Mouse (Mus musculus): Measurements from ENCODE around the gene Hopx.

Hopx gene

DNA sequence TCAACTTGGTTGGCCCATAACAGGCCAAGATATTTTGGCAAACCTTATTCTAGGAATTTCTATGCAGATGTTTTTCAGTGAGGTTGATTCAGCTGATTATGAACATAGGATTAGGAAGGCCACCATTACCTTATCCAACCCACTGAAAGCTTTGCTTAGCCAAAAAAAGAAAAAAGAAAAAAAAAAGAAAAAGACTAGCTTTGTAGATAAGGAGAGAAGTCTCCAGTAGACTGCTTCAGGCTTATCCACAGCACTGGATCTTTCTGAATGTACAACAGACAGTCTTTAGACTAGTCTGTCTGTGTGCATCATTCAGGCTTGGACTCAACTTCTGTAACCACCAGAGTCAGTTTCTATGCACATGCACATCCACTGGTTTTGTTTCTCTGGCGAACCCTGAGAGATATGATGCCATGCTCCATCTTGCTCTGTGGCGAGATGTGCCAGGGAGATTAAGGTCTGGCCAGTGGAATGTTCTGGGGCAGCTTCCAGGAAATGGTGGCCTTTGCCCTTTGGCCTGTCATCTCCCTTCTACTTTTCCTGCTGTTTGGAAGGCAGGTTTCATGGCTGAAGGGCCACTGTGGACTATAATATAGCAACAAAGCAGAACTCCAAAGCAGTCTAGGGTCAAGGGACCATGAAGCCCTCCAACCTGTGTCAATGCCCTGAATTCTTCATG, 17.7 kb upstream of the Hopx start:
- DNase-seq (ENCODE audit: extremely low spot score, low spot score), result no peak

DNA sequence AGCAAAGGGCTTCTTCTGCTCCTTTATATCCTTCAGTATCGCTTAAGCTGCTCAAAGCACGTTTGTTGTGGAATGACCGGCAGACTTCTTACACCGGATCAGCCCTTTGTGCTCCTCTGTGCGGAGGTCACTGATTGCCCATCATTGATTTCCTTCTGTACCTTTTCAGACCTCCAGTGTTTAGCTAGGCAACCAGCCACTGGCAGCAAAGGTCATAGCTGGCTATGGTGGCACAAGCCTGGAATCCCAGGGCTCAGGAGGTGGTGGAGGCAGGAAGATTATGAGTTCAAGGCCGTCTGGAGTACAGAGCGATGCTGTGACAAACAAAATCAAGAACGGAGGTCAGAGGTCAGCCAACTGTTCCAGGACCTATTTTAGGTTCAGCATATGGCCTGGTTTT, 17.0 kb upstream of the Hopx start:
- no peak for DNase-seq (ENCODE audit: extremely low spot score, low spot score)

GRCm38 (mm10) chr5:77130310-77131020, 15.5 kb upstream of the Hopx start:
- DNase-seq (ENCODE audit: extremely low spot score, low spot score), result no peak

DNA sequence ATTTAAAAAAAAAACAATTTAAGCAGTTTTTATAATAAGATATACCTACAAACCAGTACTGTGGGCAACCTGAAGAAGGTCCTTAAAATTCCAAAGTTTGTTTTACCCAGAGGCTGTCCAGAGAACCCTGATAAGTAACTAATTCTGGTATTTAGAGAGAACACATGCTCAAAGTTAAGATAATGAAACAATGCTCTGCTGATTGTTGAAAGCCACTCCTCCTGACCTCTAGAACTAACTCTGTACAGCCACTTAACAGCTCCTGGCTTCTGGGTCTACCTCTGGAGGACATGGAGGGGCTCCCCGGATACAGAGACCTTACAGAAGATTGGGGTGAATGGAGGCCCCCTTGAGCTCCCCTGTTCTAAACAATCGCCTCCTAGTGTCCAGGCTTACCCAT, 15.0 kb upstream of the Hopx start:
- DNase-seq (ENCODE audit: extremely low spot score, low spot score), result no peak

GRCm38 (mm10) chr5:77128854-77129253, 13.9 kb upstream of the Hopx start:
- no peak for DNase-seq (ENCODE audit: extremely low spot score, low spot score)

DNA sequence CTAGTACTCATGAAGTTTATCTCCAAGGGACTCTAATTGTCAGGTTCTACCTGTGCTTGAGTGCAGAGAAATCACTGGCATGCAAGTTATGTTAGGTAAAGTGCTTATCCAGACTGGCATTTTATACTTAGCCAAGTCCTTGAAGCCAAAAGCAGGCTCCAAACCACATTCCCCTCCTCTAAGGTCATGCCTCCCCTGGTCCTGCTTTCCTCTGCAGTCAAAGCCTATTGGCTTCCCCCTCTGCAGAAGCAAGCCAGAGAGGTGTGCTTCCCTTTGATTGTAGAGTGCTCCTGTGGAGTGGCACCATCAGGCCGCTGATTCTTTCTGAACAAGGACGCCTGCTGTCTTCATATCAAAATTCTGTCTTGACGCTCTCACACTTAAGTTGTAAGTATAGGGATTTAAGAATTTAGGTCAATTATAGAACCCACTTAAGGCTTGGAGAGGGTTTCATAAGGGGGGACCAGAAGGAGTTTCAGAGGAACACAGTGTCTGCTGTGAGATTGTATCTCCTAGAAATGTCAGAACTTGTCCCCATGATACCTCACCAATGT, 11.6 kb upstream of the Hopx start:
- no peak for DNase-seq (ENCODE audit: extremely low spot score, low spot score)

DNA sequence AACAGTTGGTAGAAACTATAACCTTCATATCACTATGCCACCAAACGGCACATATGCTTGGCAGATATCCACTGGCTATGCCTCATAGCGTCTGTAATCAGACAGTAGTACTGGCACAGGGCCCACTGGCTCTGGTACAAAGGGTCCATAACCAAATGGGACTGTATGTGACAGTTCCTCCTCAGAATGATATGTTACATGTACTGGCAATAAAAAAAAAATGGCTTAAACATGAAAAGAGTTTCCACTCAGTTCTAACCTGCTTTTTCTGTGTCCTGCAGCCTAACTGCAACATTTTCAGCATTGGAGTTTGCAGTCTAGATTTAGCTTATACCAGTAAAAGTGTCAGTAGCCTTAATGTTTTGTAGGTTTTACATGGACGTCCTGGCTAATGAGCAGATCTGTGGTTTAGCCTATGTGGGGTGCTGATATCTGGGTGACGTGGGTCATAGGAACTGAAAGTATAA, 9.9 kb upstream of the Hopx start:
- DNase-seq (ENCODE audit: extremely low spot score, low spot score), result no peak

GRCm38 (mm10) chr5:77124165-77124564, 9.2 kb upstream of the Hopx start:
- DNase-seq (ENCODE audit: extremely low spot score, low spot score), result no peak

DNA sequence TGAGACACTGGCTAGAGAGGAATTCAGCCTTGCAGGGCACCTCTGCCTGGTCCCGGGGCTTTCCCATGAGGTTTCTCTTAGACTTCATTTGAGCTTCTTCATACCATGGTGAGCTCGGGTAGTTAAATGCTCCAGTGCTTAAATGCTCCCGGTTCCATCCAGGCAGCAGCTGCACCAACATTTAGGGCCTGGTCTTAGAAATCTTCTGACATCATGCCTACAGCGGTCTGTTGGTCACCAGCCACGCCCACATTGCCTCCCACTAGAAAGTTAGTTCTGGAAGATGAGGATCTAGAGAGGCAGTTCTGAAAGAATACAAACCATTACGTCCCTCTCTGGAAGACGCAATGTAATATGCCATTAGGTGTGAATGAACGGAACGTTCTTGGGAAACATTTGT, 8.7 kb upstream of the Hopx start:
- DNase-seq (ENCODE audit: extremely low spot score, low spot score), result no peak

GRCm38 (mm10) chr5:77122254-77123192, 7.6 kb upstream of the Hopx start:
- no peak for DNase-seq (ENCODE audit: extremely low spot score, low spot score)

GRCm38 (mm10) chr5:77120701-77121100, 5.8 kb upstream of the Hopx start:
- no peak for DNase-seq (ENCODE audit: extremely low spot score, low spot score)

- no peak for DNase-seq (ENCODE audit: extremely low spot score, low spot score)
Measured at GRCm38 (mm10) chr5:77119475-77120422, 4.8 kb upstream of the Hopx start.

- DNase-seq (ENCODE audit: extremely low spot score, low spot score), result no peak
Measured at GRCm38 (mm10) chr5:77115732-77116131, 811 bp upstream of the Hopx start.

- no peak for DNase-seq (ENCODE audit: extremely low spot score, low spot score)
Measured at GRCm38 (mm10) chr5:77113773-77114172, 1.1 kb downstream of the Hopx start.

- DNase-seq (ENCODE audit: extremely low spot score, low spot score), result no peak
Measured at GRCm38 (mm10) chr5:77112066-77112465, 2.9 kb downstream of the Hopx start.

GRCm38 (mm10) chr5:77109814-77110213, 5.1 kb downstream of the Hopx start:
- no peak for DNase-seq (ENCODE audit: extremely low spot score, low spot score)

DNA sequence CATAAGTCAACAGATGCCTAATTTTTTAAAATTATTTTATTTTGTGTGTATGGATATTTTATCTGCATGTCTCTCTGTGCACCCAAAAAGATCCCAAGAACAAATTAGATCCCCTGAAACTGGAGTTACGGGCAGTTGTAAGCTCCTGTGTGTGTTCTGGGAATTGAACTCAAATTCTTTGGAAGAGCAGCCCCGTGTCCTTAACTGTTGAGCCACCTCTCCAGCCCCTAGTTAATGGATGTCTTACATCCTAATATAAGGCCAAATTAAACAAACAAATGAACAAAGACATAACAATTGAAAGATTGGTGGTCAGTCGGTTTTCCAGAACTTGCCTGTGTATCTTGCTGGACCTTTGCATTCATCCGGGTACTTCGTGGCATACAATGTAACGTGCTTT, 6.1 kb downstream of the Hopx start:
- DNase-seq (ENCODE audit: extremely low spot score, low spot score), result no peak

DNA sequence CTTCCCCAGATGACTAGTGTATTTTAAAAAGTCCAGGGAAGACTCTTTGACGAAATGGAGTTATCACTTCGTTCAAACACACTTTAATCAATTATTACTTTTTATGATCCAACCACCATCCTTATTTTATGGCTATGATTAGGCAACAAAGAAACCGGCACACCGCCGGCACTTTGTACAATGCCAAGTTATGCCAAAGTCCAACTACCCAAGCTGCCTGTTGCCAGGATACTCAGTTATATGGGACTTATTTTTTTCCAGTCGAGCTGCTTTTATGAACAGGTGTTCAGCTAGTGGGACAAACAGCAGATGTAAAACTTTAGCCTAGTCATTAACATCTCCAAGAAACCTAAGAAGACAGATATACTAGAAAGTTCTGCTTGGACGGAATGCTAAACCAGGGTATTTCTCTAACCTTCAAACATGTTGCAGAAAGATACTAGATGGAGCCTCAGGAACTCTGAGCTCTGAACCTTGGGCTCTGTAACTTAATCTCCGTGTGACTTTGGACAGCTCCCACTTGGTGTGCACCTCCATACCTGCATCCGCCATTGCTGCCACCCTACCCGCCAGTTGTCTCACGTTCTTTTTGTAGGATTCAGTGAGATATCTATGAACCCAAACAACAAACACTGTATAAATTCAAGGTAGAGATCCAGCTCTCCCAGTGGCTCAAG, 7.6 kb downstream of the Hopx start:
- DNase-seq (ENCODE audit: extremely low spot score, low spot score), result no peak

DNA sequence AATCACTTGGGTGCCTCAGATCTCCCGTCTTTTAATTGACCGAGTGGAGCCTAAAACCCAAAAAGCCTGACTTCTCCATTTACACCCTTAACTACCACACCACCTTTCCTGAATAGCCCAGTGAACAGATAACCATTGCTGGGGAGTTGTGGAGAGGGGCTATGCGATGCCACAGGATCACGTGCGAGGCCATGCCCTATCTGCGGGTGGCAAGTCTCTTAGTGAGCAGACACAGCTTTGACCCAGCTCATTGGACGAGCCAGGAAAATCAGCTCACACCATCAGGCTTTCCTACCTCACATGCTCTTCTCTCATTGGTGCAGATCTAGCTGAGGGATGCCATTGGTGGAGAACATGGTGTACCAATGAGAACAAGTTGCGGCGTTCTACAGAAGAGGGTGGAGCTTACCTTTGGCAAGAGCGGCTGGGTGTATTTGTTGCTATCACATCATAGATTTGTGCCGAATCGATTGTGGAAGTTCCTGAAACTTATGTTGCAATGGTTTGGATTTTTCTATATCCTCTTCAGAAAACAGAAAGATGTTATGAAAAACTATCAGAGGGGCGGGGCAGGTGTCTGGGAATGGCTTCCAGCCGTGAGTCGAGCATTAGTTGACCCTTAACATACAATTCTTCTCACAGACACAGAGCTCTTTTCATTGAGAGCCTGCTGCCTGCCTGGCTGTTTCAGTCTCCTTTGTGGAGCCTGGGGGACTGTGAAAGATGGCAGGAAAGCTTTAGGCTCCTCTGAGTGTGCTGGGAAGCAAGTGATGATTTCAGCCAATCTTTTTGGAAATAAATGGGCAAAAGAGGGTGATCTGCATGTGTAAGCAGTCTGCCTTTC, 12.2 kb downstream of the Hopx start:
- no peak for DNase-seq (ENCODE audit: extremely low spot score, low spot score)

All from neural tube, embryonic 10.5 days (tissue).